Mouse (Mus musculus) adrenal gland, postnatal 25 days (tissue): ENCODE measurements around the gene Csnk1e. TPM values are rescaled to one million over a fixed set of nuclear protein-coding genes. Genes with fewer than 3 reads are reported as not detected.
A peak's percentile ranks its signal among the peaks of the same experiment; 100 is the strongest.
"Not testable (repeated sequence)": the region's sequence is repeated elsewhere in the genome, so short reads cannot be mapped to it uniquely, and the experiment has no call there.

ENCODE experiments used
- DNase-seq: peaks from one replicate; pipeline ENCODE4 v3.0.0; 2021; ENCODE audit warnings: mixed read lengths
- long read RNA-seq: library from polyadenylated mRNA; stranded (forward); transcript quantifications from one replicate; pipeline ENCODE4 v2.0.0, GENCODE M21; 2021
- total RNA-seq: library from RNA; stranded (reverse); gene quantifications from 2 replicates; pipeline ENCODE4 v1.2.3, GENCODE M21; 2021

The Csnk1e gene
- 92.0 and 115 TPM in 2 replicates for total RNA-seq
- long read RNA-seq, transcript Csnk1e-202 (11 exons, 1,391 nt): major isoform, 39 of 57 reads
- long read RNA-seq, partial matches to known transcripts: 3 of 57 reads
- long read RNA-seq, other reads (novel, unspliced or antisense): 11 of 57 reads

GRCm38 (mm10) chr15:79455106-79455810, at the start of gene Csnk1e:
TSS of gene Csnk1e (minus strand) at chr15:79455566.
- peak; percentile 79 for DNase-seq

DNA sequence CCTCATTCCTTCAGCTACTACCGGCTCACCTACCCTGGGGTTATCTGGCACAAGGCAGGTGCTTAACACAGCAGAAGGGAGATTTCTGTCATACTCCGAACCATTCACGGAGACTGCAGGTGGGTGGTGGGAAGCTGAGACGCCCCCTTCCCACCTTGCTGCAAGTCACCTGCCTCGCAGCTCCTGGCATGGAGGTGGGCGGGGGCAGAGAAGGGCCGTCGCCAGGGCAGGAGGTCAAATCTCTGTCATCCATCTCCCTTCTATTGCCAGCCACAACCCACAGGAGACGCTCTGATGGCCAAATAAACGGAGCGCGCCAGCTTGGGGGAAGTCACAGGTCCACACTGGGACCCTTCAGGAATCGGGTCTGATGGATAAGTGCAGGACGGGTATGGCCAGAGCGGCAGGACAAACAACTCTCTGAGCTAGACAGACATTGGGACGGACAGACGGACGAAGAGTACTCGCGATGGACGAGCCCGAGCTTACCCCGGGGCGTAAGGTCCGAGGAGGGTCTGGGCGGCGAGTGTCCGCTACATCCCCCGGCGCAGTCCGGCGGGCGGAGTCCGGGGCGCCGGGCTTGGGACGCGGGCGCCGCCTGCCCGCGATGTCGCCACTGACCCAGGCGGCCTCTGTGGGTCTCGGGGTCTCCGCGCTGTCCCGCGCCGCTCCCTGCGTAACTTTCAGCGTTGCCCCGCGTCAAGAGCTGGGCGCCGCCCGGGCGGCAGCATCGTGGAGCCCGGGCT, 49.5 kb upstream of the Csnk1e start, which contains the start of gene Kcnj4:
Gene Kcnj4, minus strand, starts transcription at position 535 of the 746 bp plus-strand sequence.
- no peak for DNase-seq

DNA sequence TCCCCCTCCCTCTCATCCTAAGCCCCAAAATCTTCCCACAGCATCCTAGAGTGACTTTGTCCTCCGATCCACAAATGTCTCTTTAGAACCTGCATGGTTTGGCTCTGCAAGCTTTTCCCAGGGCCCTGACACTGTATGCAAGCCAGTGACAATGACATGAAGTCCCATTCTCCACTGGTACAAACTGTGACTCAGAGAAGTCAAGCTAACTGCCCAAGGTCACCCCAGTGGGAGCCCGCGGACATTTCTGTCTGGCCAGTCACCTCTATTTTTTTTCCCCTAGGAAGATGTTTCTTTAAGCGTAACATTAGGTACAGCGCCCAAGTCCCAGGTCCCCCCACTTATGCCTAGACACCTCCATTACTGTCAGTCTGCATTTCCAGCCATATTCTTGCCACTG, 48.1 kb upstream of the Csnk1e start:
- DNase-seq: peak; percentile 54

DNA sequence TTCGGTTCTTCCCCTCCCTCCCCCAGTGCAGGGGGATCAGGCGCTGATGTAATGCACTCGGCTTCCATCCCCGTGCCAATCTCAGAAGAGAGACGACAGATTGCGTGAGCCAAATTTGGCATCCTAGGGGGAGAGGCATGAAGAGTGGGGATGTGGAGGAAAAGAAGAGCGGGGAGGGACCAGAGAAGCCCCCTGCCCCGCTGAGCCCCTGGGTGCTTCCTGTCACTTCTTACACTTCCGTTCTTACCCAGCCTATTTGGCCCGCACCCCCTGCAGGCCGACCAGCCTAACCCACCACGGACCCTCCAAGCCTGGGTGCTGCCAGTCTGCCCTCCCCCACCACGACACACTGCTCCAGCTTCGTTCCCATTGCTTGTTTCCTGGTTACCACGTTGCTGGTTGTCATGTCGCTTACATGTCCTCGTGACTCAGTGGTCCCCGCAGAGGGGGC, 47.5 kb upstream of the Csnk1e start:
- DNase-seq: no peak

DNA sequence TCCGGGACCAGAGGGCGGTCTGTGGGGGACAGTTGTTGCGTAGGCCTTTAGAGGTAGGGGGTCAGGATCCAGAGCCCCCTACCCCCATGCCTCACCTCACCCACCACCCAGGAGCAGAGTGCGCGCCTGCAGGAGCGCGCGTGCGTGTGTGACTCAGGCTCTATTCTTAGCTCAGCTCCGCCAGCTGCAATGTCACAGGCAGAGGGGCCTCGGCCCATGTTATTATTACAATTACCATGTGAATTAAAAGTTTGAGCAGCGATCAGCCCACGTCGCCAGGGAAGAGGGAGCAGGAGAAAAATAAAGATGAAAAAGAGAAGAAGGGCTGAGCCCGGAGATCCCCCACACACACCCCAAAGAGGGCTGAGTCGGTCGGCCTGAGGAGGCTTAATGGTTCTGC, 44.7 kb upstream of the Csnk1e start:
- no peak for DNase-seq

- no peak for DNase-seq
Observed at GRCm38 (mm10) chr15:79493527-79493926, 38.2 kb upstream of the Csnk1e start.

GRCm38 (mm10) chr15:79489463-79489862, 34.1 kb upstream of the Csnk1e start:
- peak; percentile 36 for DNase-seq

DNA sequence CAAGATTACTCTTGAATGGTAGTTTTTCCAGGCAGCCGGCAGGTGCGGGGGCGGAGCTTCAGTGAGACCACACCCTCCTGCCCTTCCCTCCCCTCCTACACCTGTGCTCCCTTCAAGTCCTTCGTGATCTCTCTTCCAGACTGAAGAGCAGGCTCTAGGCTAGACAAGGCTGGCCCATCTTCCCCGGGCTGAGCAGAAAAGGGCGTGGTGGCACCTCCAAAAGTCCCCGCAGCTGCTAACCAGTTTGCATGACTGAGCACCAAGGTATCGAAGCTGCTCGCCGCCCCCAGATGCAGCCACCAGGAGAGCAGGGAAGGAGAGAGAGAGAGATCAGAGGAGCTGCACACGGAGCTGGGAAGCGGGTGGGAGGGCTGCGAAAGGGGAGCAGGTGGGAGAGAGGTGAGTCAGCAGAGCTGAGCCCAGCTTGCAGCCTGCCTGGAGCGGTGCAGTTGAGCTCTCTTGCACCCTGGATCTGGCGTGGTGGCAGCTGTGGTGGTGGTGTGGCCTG, 25.9 kb upstream of the Csnk1e start:
- no peak for DNase-seq

DNA sequence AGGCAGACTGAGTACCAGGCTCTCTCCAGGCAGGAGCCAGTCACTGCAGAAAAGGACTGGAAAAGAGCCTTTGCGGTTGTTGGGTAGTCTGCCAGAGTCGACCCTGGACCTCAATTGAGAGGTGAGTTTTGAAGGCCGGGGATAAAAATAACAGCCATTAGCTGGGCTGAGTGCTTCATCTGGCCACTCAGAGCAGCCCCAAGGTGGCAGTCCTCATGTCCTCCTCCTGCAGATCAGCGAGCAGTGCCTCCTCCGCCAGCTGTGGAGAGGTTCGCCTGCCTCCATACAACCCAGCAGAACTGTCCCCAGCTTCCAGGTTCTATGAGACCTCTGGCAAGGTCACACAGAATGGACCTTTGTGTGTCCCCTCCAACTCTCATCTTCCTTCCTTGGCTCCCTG, 21.9 kb upstream of the Csnk1e start:
- no peak for DNase-seq

DNA sequence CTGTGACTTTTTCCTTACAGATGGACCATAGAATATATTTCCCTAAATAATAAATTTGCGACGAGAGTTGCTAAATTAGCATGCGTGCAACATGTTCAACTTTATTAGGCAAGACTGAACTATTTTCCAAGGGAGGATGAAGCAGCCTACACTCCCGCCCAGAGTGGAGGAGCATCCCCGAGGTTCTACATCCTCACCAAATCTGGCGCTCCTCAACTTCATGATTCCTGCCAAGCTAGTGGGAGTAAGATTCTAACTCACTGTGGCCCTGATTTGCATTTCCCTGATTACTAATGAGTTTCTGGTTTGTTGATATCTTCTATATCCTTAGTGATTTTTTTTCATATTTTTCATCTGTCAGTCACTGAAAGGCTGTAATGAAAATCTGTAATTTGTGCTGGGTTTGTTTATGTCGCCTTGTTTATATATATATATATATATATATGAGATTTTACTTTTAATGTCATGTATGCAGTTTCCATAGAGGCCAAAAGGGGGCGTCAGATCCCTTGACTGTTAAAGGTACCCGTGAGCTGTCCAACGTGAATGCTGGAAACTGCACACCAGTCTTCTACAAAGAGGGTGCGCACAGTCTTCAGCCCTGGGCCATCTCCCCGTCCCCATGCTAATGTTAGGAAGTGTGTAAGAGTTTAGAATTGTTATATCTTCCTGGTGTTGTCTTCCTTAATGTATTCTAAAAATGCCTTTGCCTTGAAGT, 18.4 kb upstream of the Csnk1e start:
- DNase-seq: no peak

GRCm38 (mm10) chr15:79473042-79473441, 17.7 kb upstream of the Csnk1e start:
- no peak for DNase-seq

DNA sequence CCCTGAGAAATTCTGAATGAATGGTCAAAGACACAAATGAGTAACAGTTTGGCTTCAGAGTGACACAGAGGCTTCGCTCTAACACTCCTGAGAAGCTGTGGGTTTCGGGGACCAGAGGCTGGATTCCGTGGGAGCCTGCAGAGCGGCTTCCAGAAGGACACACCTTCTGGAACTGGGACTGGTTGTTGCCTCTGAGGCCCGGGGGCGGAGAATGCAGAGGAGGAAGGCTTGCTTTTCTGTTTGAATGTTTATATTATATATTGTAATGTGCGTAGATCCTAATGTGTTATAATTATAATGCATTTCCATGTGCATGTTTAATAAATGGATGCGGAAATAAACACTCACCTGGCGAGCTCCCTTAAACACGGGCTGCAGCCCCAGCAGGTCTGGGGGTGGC, 15.7 kb upstream of the Csnk1e start:
- no peak for DNase-seq

GRCm38 (mm10) chr15:79470583-79470982, 15.2 kb upstream of the Csnk1e start:
- DNase-seq: peak; percentile 17

DNA sequence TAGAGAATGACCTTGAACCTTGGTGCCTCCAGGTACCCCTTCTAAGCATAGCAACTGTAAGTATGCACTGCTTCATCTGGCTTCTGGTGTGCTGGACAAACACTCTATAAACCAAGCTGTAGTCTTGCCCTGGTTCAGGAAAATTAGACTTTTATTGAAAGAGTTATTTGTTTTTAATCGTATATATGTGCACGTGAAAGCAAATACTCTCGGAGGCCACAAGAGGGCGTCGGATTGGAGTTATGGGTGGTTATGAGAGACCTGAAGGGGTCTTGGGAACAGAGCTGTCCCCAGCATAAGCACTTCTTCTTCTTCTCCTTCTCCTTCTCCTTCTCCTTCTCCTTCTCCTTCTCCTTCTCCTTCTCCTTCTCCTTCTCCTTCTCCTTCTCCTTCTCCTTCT, 14.2 kb upstream of the Csnk1e start:
- no peak for DNase-seq

GRCm38 (mm10) chr15:79466601-79467286, 11.4 kb upstream of the Csnk1e start:
- DNase-seq: peak; percentile 85

DNA sequence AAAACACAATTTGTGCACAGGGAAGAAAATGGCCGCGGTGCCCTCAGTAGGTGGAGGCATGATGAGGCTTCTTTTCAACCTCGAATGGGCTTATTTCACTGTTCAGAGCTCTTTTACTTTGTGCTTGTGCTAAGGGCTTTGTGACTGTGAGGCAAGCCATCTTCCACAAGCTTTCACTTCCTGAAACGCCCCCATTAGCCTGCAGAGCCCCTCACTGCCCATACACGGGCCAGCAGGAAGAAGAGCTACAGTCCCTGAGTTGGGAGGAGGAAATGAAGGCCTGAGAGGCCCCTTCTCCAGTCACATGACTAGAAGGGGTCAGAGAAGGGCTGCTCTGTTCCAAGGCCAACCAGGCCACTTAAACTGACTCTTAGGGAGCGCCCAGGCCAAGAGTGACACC, 1.2 kb upstream of the Csnk1e start:
- DNase-seq: no peak

- not testable (repeated sequence) for DNase-seq
Observed at GRCm38 (mm10) chr15:79456104-79456503, 738 bp upstream of the Csnk1e start.

- no peak for DNase-seq
Observed at GRCm38 (mm10) chr15:79453831-79454230, 1.5 kb downstream of the Csnk1e start.

DNA sequence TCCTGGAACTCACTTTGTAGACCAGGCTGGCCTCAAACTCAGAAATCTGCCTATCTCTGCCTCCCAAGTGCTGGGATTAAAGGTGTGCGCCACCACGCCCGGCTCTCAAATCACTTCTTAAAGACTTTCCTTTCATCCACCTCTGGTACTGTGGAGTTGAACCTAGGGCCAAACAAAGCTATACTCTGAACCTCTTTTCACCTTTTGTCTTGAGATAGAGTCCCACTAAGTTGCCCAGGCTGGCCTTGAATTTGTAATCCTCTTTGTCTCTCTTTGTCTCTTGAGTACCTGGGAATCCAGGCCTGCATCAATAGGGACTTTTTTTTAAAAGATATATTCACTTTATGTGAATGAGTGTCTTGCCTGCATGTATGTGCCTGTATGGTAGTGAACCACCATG, 7.3 kb downstream of the Csnk1e start:
- DNase-seq: no peak

GRCm38 (mm10) chr15:79445786-79446654, 9.3 kb downstream of the Csnk1e start:
- DNase-seq: no peak
